Mouse (Mus musculus) ES-E14 (cell line): ENCODE measurements around the gene Mycl.

Experiments used
- MAFK ChIP-seq: IDR thresholded peaks from 2 replicates; pipeline ENCODE4 v1.6.1; 2014; ENCODE audit warnings: mild to moderate bottlenecking, low read depth, low read length, inconsistent platforms; ENCODE audit not compliant: insufficient read depth
- ZC3H11A ChIP-seq: IDR thresholded peaks from 2 replicates; pipeline ENCODE4 v1.6.1; 2012; ENCODE audit warnings: low read depth, mild to moderate bottlenecking, inconsistent platforms, low read length, borderline replicate concordance

DNA sequence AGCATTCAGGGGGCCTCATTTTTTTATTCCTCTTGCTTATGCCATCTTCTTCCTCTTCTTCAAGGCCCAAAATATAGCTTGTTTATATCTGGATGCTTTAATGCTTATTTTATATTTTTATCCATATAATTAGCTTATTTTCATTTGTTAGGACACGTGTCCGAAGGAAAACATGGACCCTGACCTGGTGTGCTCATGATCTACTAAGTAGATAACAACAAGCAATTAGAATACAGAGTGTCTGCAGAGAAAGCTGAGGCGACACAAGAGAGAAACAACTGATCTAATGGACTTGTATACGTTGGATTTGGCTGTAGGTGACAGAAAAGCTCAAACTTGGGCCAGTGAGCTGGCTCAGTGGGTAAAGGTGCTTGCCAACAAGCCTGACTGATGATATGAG, 18.6 kb upstream of the Mycl start:
- TF ChIP-seq ZC3H11A, result no peak
- no peak for TF ChIP-seq MAFK
